Mouse (Mus musculus): Measurements from ENCODE around the gene Idnk. TPM values are rescaled to one million over a fixed set of nuclear protein-coding genes. Genes with fewer than 3 reads are reported as not detected.

Gene Idnk
- total RNA-seq (2012; rRNA removed) (31.7 and 32.0 TPM in 2 replicates), total RNA-seq (2014; rRNA removed) (24.2 and 25.5 TPM in 2 replicates), polyA plus RNA-seq (2012; ENCODE audit: insufficient read length, low read depth) (45.0 and 47.1 TPM in 2 replicates)

GRCm38 (mm10) chr13:58157447-58158098 lies at the start of gene Idnk:
Idnk (plus strand) TSS chr13:58157649.
- peak within 1 kb of the TSS; percentile 81 to 99 (median 91) for H3K4me3 ChIP-seq (replicated peaks in 1 of 3; ENCODE audit: low read depth in 2 of 3, low read length in 2 of 3, poor library complexity in 1 of 3)
- dilution Hi-C loops (cut with MboI; ENCODE audit: extremely low pct_ligation_motif_present, extremely low pct_unique_long_range_greater_than_20kb, low sequenced_read_pairs) (no loop called here), in situ Hi-C loops (cut with MboI; ENCODE audit: low pct_ligation_motif_present, low pct_unique_long_range_greater_than_20kb, low sequenced_read_pairs) (loop anchor here (10.0 kb wide), 2 partner anchors 227 to 387 kb away; partner anchors contain the start of gene 2210016F16Rik)
- H3K36me3 ChIP-seq (replicated peaks in 1 of 2; ENCODE audit: control insufficient read depth in 1 of 2, insufficient read depth in 1 of 2, low read length in 1 of 2): peaks cover 22 to 30% of the 10 kb centered on the region in 2 experiments
- peaks cover 0 to 21% of the 10 kb centered on the region in 2 experiments; a peak in 2 of 4 replicates for H3K4me1 ChIP-seq (ENCODE audit: control insufficient read depth in 1 of 2, insufficient read depth in 2 of 2)
- H3K79me2 ChIP-seq (replicated peaks; ENCODE audit: control insufficient read depth, extremely low read depth, insufficient read depth, poor library complexity, severe bottlenecking): peaks cover 5% of the 10 kb centered on the region; the same call in 1 of the 2 replicates
- H3K27ac ChIP-seq (ENCODE audit: insufficient read depth, low read depth): peak within 1 kb of the TSS; percentile 49
- peak within 1 kb of the TSS; percentile 81 for H3K4me2 ChIP-seq (ENCODE audit: insufficient read depth, low read depth, poor library complexity, severe bottlenecking)
- H3K9me3 ChIP-seq (replicated peaks; ENCODE audit: low read length): peaks cover 17% of the 10 kb centered on the region
- peak; percentile 73 for DNase-seq (ENCODE audit: extremely low read depth)
- TF ChIP-seq IRF4 (IDR thresholded peaks at IDR 0.05; ENCODE audit: low read depth, low read length): peak; percentile 38; the same call in 1 of the 2 replicates
- peak; percentile 45; the same call in 1 of the 2 replicates for TF ChIP-seq NELFE (IDR thresholded peaks at IDR 0.05; ENCODE audit: low read depth, low read length)
- 0 out of 2 replicates have a peak, but pooled peaks have one; percentile 2 for TF ChIP-seq MXI1 (IDR thresholded peaks at IDR 0.05; ENCODE audit: low read depth, low read length)
- TF ChIP-seq ELF1 (IDR thresholded peaks at IDR 0.05; ENCODE audit: low read depth, low read length): peak; percentile 89
- no peak for TF ChIP-seq HCFC1 (IDR thresholded peaks at IDR 0.05; ENCODE audit: low read depth, low read length)
- TF ChIP-seq TCF12 (IDR thresholded peaks at IDR 0.05; ENCODE audit: low read depth, low read length): peak; percentile 61
- peak; percentile 81 for TF ChIP-seq POLR2A (IDR thresholded peaks at IDR 0.05; ENCODE audit: low read depth, low read length)
- TF ChIP-seq JUN (IDR thresholded peaks at IDR 0.05; ENCODE audit: insufficient read depth, low read depth, low read length): no peak
- 0 out of 2 replicates have a peak, but pooled peaks have one; percentile 25 for TF ChIP-seq TBP (conservative IDR thresholded peaks at IDR 0.05; ENCODE audit: low read depth, low read length)
- peak within 1 kb of the TSS; percentile 62 for H3K9ac ChIP-seq (ENCODE audit: insufficient read depth, low read depth)
- no peaks in the 10 kb centered on the region for H3K27me3 ChIP-seq (replicated peaks)

GRCm38 (mm10) chr13:58111306-58111705 lies 46.1 kb upstream of the Idnk start:
- DNase-seq (ENCODE audit: extremely low read depth): no peak
- H3K4me2 ChIP-seq (ENCODE audit: insufficient read depth, low read depth, poor library complexity, severe bottlenecking): no peak overlapping the region
- no peaks in the 10 kb centered on the region for H3K9me3 ChIP-seq (replicated peaks; ENCODE audit: low read length)
- no peaks in the 10 kb centered on the region for H3K36me3 ChIP-seq (replicated peaks in 1 of 2; ENCODE audit: control insufficient read depth in 1 of 2, insufficient read depth in 1 of 2, low read length in 1 of 2)
- no peak overlapping the region for H3K9ac ChIP-seq (ENCODE audit: insufficient read depth, low read depth)
- dilution Hi-C loops (cut with MboI; ENCODE audit: extremely low pct_ligation_motif_present, extremely low pct_unique_long_range_greater_than_20kb, low sequenced_read_pairs) (no loop called here), in situ Hi-C loops (cut with MboI; ENCODE audit: low pct_ligation_motif_present, low pct_unique_long_range_greater_than_20kb, low sequenced_read_pairs) (no loop called here)
- no peaks in the 10 kb centered on the region for H3K79me2 ChIP-seq (replicated peaks; ENCODE audit: control insufficient read depth, extremely low read depth, insufficient read depth, poor library complexity, severe bottlenecking)
- no peak overlapping the region for H3K27ac ChIP-seq (ENCODE audit: insufficient read depth, low read depth)
- no peak overlapping the region for H3K4me3 ChIP-seq (replicated peaks in 1 of 3; ENCODE audit: low read depth in 2 of 3, low read length in 2 of 3, poor library complexity in 1 of 3)
- peaks cover 0 to 6% of the 10 kb centered on the region in 2 experiments; a peak in 2 of 4 replicates for H3K4me1 ChIP-seq (ENCODE audit: control insufficient read depth in 1 of 2, insufficient read depth in 2 of 2)
- no peak for TF ChIP-seq RCOR1 (conservative IDR thresholded peaks at IDR 0.05; ENCODE audit: low read depth, low read length)
- TF ChIP-seq ZNF384 (IDR thresholded peaks at IDR 0.05; ENCODE audit: low read depth, low read length): no peak
- TF ChIP-seq MAZ (IDR thresholded peaks at IDR 0.05; ENCODE audit: low read depth, low read length): no peak
- no peak for TF ChIP-seq KAT2A (IDR thresholded peaks at IDR 0.05; ENCODE audit: insufficient replicate concordance, low read length)
- no peak for TF ChIP-seq CTCF (conservative IDR thresholded peaks at IDR 0.05 in 1 of 2, IDR thresholded peaks at IDR 0.05 in 1 of 2; ENCODE audit: low read depth in 2 of 2, low read length in 2 of 2)
- no peak for TF ChIP-seq ELF1 (IDR thresholded peaks at IDR 0.05; ENCODE audit: low read depth, low read length)
- TF ChIP-seq CHD1 (IDR thresholded peaks at IDR 0.05; ENCODE audit: low read depth, low read length): no peak
- TF ChIP-seq NELFE (IDR thresholded peaks at IDR 0.05; ENCODE audit: low read depth, low read length): no peak
- TF ChIP-seq E2F4 (IDR thresholded peaks at IDR 0.05; ENCODE audit: insufficient replicate concordance, low read depth, low read length): no peak
- no peak for TF ChIP-seq CHD2 (IDR thresholded peaks at IDR 0.05; ENCODE audit: low read length)
- no peak for TF ChIP-seq SIN3A (IDR thresholded peaks at IDR 0.05; ENCODE audit: low read length)
- no peak for TF ChIP-seq IRF4 (IDR thresholded peaks at IDR 0.05; ENCODE audit: low read depth, low read length)
- TF ChIP-seq MEF2A (IDR thresholded peaks at IDR 0.05; ENCODE audit: borderline replicate concordance, low read depth, low read length): no peak
- no peak for TF ChIP-seq PAX5 (IDR thresholded peaks at IDR 0.05; ENCODE audit: low read length)
- H3K27me3 ChIP-seq (replicated peaks): peaks cover 9% of the 10 kb centered on the region

Data from CH12.LX (cell line).